Mouse (Mus musculus): ENCODE results near the gene Scn1b. TPM values are rescaled to one million over a fixed set of nuclear protein-coding genes. Genes with fewer than 3 reads are reported as not detected.

Gene Scn1b
- total and polyA plus RNA-seq, 3 experiments, result 0.30 TPM; not detected in 2

GRCm38 (mm10) chr7:31072326-31072725 is 54.5 kb downstream of the Scn1b start:
- Histone ChIP-seq H3K27me3 (replicated peaks) (peaks cover 48% of the 10 kb centered on the region), H3K4me1 (ENCODE audit: control insufficient read depth in 1 of 2, insufficient read depth in 2 of 2) (no peaks in the 10 kb centered on the region), H3K4me3 (replicated peaks in 1 of 3; ENCODE audit: low read depth in 2 of 3, low read length in 2 of 3, poor library complexity in 1 of 3) (no peak overlapping the region), H3K9me3 (replicated peaks; ENCODE audit: low read length) (peaks cover 4% of the 10 kb centered on the region), H3K9ac (ENCODE audit: insufficient read depth, low read depth) (no peak overlapping the region), H3K36me3 (replicated peaks in 1 of 2; ENCODE audit: control insufficient read depth in 1 of 2, insufficient read depth in 1 of 2, low read length in 1 of 2) (no peaks in the 10 kb centered on the region), H3K79me2 (replicated peaks; ENCODE audit: control insufficient read depth, extremely low read depth, insufficient read depth, poor library complexity, severe bottlenecking) (no peaks in the 10 kb centered on the region), H3K27ac (ENCODE audit: insufficient read depth, low read depth) (no peak overlapping the region), H3K4me2 (ENCODE audit: insufficient read depth, low read depth, poor library complexity, severe bottlenecking) (no peak overlapping the region)
- in situ Hi-C loops (cut with MboI; ENCODE audit: low pct_ligation_motif_present, low pct_unique_long_range_greater_than_20kb, low sequenced_read_pairs), result no loop called here
- dilution Hi-C loops (cut with MboI; ENCODE audit: extremely low pct_ligation_motif_present, extremely low pct_unique_long_range_greater_than_20kb, low sequenced_read_pairs), result no loop called here
- TF ChIP-seq ETS1 (conservative IDR thresholded peaks at IDR 0.05; ENCODE audit: low read depth, low read length), result no peak
- no peak for DNase-seq (ENCODE audit: extremely low read depth)

GRCm38 (mm10) chr7:31070324-31070723 is 56.5 kb downstream of the Scn1b start:
- in situ Hi-C loops (cut with MboI; ENCODE audit: low pct_ligation_motif_present, low pct_unique_long_range_greater_than_20kb, low sequenced_read_pairs) (no loop called here), dilution Hi-C loops (cut with MboI; ENCODE audit: extremely low pct_ligation_motif_present, extremely low pct_unique_long_range_greater_than_20kb, low sequenced_read_pairs) (no loop called here)
- H3K36me3 ChIP-seq (replicated peaks in 1 of 2; ENCODE audit: control insufficient read depth in 1 of 2, insufficient read depth in 1 of 2, low read length in 1 of 2), result no peaks in the 10 kb centered on the region
- no peak overlapping the region for H3K4me2 ChIP-seq (ENCODE audit: insufficient read depth, low read depth, poor library complexity, severe bottlenecking)
- H3K4me1 ChIP-seq (ENCODE audit: control insufficient read depth in 1 of 2, insufficient read depth in 2 of 2), result peaks cover 4% of the 10 kb centered on the region in 2 experiments
- no peak overlapping the region for H3K27ac ChIP-seq (ENCODE audit: insufficient read depth, low read depth)
- peaks cover 49% of the 10 kb centered on the region for H3K27me3 ChIP-seq (replicated peaks)
- no peak overlapping the region for H3K9ac ChIP-seq (ENCODE audit: insufficient read depth, low read depth)
- no peak for DNase-seq (ENCODE audit: extremely low read depth)
- H3K9me3 ChIP-seq (replicated peaks; ENCODE audit: low read length), result peaks cover 4% of the 10 kb centered on the region
- no peak for TF ChIP-seq ZKSCAN1 (IDR thresholded peaks at IDR 0.05; ENCODE audit: borderline replicate concordance, low read depth, low read length)
- no peak for TF ChIP-seq CHD2 (IDR thresholded peaks at IDR 0.05; ENCODE audit: low read length)
- TF ChIP-seq CTCF (conservative IDR thresholded peaks at IDR 0.05 in 1 of 2, IDR thresholded peaks at IDR 0.05 in 1 of 2; ENCODE audit: low read depth in 2 of 2, low read length in 2 of 2), result no peak
- no peak for TF ChIP-seq BHLHE40 (IDR thresholded peaks at IDR 0.05; ENCODE audit: low read depth, low read length)
- TF ChIP-seq SIN3A (IDR thresholded peaks at IDR 0.05; ENCODE audit: low read length), result no peak
- no peak for TF ChIP-seq ETS1 (conservative IDR thresholded peaks at IDR 0.05; ENCODE audit: low read depth, low read length)
- no peak for TF ChIP-seq MAFK (IDR thresholded peaks at IDR 0.05; ENCODE audit: insufficient replicate concordance, low read length)
- no peak for TF ChIP-seq MXI1 (IDR thresholded peaks at IDR 0.05; ENCODE audit: low read depth, low read length)
- TF ChIP-seq SMC3 (IDR thresholded peaks at IDR 0.05; ENCODE audit: low read depth, low read length), result no peak
- no peak for TF ChIP-seq RAD21 (IDR thresholded peaks at IDR 0.05; ENCODE audit: low read depth, low read length)
- no peak for TF ChIP-seq MEF2A (IDR thresholded peaks at IDR 0.05; ENCODE audit: borderline replicate concordance, low read depth, low read length)
- no peak for TF ChIP-seq GABPA (IDR thresholded peaks at IDR 0.05; ENCODE audit: insufficient replicate concordance, low read depth, low read length)
- no peak for TF ChIP-seq POLR2A (IDR thresholded peaks at IDR 0.05; ENCODE audit: low read depth, low read length)
- TF ChIP-seq MAX (IDR thresholded peaks at IDR 0.05; ENCODE audit: low read length), result no peak
- TF ChIP-seq IRF4 (IDR thresholded peaks at IDR 0.05; ENCODE audit: low read depth, low read length), result no peak
- no peak for TF ChIP-seq PAX5 (IDR thresholded peaks at IDR 0.05; ENCODE audit: low read length)
- no peak for TF ChIP-seq UBTF (IDR thresholded peaks at IDR 0.05; ENCODE audit: low read depth, low read length)
- no peak overlapping the region for H3K4me3 ChIP-seq (replicated peaks in 1 of 3; ENCODE audit: low read depth in 2 of 3, low read length in 2 of 3, poor library complexity in 1 of 3)
- no peaks in the 10 kb centered on the region for H3K79me2 ChIP-seq (replicated peaks; ENCODE audit: control insufficient read depth, extremely low read depth, insufficient read depth, poor library complexity, severe bottlenecking)
